Mouse (Mus musculus): ENCODE results near the gene Dcx. TPM values are rescaled to one million over a fixed set of nuclear protein-coding genes. Genes with fewer than 3 reads are reported as not detected.

Gene Dcx
- not detected for polyA plus RNA-seq (2017; shearing (Covaris generic))

DNA sequence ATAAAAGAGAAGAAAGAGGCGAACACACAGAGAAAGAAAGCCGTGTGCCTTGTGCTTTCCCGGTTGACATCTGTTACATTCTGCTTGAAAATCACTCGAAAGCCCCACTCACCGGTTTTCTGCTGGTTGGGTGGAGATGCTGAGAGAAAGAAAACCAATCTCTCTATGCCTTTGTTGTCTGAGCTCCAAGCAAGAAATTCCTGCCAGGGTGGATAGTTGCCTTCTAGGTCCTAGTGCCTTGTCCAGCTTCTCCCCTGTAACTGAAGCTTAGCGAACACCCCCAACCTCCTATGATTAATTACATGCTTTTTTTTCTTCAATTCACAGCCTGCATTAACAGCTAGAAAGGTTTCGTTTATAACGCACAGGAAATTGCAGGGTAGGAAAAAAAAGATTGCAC lies at the start of gene Dcx:
Gene Dcx (minus strand): TSS at position 354 of the 400 bp plus-strand sequence.

DNA sequence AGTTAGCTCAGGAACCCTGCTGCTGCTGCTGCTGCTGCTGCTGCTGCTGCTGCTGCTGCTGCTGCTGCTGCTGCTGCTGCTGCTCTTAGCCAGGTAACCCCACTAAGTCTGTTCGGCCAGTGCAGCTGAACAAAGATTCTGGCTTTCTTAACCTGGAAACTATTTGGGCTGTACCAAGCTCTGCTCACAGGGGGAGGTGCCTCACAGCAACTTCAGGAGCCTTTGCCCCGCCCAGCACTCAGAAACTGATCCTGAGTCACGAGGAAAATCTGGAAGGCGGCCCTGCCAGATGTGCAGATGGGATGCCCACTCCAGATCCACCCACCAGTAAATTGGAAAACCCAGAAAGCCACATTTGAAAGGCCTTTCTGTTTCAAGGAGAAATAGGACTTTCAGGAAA lies 105.9 kb downstream of the Dcx start, which contains the start of gene Capn6:
Gene Capn6 (minus strand): TSS at position 203 of the 400 bp plus-strand sequence.

Other genes starting within 250 kb of the Dcx start
- not detected for gene Capn6, start 105.9 kb downstream of the Dcx start, polyA plus RNA-seq (2017; shearing (Covaris generic))
- gene A730046J19Rik, start 220.4 kb upstream of the Dcx start, polyA plus RNA-seq (2017; shearing (Covaris generic)): not detected

All from CD4-positive, CD25-positive, alpha-beta regulatory T cell, adult 9 weeks (primary cell).